Mouse (Mus musculus) embryonic fibroblast, embryonic 13.5 days (primary cell): ENCODE results near the gene Plpp7. TPM values are rescaled to one million over a fixed set of nuclear protein-coding genes. Genes with fewer than 3 reads are reported as not detected.
A peak's percentile ranks its signal among the peaks of the same experiment; 100 is the strongest.

Experiments used
- H3K27ac ChIP-seq: 2 replicates; pipeline ENCODE4 v1.5.1; 2012; ENCODE audit warnings: low read length, control low read depth, inconsistent platforms; ENCODE audit not compliant: insufficient read depth
- H3K4me1 ChIP-seq: 2 replicates; pipeline ENCODE4 v1.6.1; 2011; ENCODE audit warnings: low read length; ENCODE audit not compliant: control insufficient read depth, insufficient read depth
- H3K4me3 ChIP-seq: 2 replicates; pipeline ENCODE4 v1.5.1; 2011; ENCODE audit warnings: mild to moderate bottlenecking, control low read depth, low read length; ENCODE audit not compliant: insufficient read depth
- CTCF ChIP-seq: IDR thresholded peaks from 2 replicates; pipeline ENCODE4 v1.5.1; 2011; ENCODE audit warnings: mild to moderate bottlenecking, control low read depth, low read length, moderate library complexity, borderline replicate concordance; ENCODE audit not compliant: insufficient read depth
- POLR2A ChIP-seq: IDR thresholded peaks from 2 replicates; pipeline ENCODE4 v1.6.1; 2011; ENCODE audit warnings: low read depth, mild to moderate bottlenecking, control low read depth, low read length, moderate library complexity
- polyA plus RNA-seq: library from polyadenylated mRNA; stranded (reverse); fragments of >200 nt; gene quantifications from 2 replicates; pipeline ENCODE4 v1.2.4, GENCODE M21; 2011; ENCODE audit warnings: low read depth; ENCODE audit not compliant: missing spikeins, insufficient read length

The Plpp7 gene
- polyA plus RNA-seq, 1 experiment: 1.1 TPM

GRCm38 (mm10) chr2:32150562-32150923 is 55.2 kb downstream of the Plpp7 start:
- TF ChIP-seq POLR2A: no peak; the same call in 1 of the 2 replicates
- TF ChIP-seq CTCF: no peak
- H3K4me1 ChIP-seq: peaks cover 6% of the 10 kb centered on the region
- H3K4me3 ChIP-seq: peak overlapping the region; percentile 23
- H3K27ac ChIP-seq: no peak overlapping the region

- TF ChIP-seq POLR2A (peak; percentile 71), CTCF (no peak)
- Histone ChIP-seq H3K27ac (peak within 1 kb of the TSS; percentile 77), H3K4me1 (peaks cover 6% of the 10 kb centered on the region), H3K4me3 (peak within 1 kb of the TSS; percentile 90)
Measured at GRCm38 (mm10) chr2:32150924-32151659, 55.8 kb downstream of the Plpp7 start, which contains the start of gene Prrc2b. Prrc2b (plus strand) TSS chr2:32151082.

GRCm38 (mm10) chr2:32151660-32152366 is 56.5 kb downstream of the Plpp7 start:
- TF ChIP-seq POLR2A: no peak
- TF ChIP-seq CTCF: no peak
- peak overlapping the region; percentile 90 for H3K4me3 ChIP-seq
- peaks cover 7% of the 10 kb centered on the region for H3K4me1 ChIP-seq

GRCm38 (mm10) chr2:32152367-32153034 is 57.2 kb downstream of the Plpp7 start:
- TF ChIP-seq CTCF: no peak
- no peak for TF ChIP-seq POLR2A
- Histone ChIP-seq H3K27ac (peak overlapping the region; percentile 77), H3K4me1 (peaks cover 13% of the 10 kb centered on the region), H3K4me3 (peak overlapping the region; percentile 90)

More at GRCm38 (mm10) chr2:32151660-32152366, 56.5 kb downstream of the Plpp7 start:
- peak overlapping the region; percentile 77 for H3K27ac ChIP-seq

DNA sequence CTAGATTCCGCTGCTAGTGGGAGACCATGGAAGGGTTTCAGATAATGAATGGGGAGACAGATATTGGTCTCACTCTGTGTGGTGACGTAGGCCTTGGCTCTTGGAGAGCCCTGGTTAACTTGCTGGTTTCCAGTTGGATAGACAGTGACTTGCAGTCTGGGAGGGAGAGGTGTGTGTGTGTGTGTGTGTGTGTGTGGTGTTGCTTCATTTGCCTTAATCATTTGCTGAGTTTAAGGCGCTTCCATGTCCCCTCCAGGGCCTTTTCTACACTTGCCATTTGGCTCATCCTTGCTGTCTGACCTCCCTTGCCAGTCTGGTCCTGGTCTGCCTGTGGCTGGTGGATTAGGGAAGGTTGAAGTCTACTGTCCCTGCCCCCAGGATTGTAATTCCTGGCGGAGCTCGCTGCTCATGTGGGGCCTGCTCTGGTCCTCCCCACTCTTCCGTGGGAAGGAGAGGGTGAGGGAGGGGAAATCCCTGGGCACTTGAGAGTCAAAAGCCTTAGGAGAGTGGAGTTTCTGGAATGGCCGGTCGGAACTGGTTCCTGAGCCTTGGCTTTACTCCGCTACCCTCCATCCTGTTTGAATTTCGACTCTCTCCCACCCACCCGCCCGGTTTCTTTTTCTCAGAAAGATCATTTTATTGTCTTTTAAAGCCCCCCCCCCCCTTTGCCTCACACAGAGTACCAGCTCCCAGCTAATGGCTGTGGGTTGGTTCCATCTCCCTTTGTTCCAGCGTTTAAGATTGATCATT is 57.9 kb downstream of the Plpp7 start:
- H3K27ac ChIP-seq: peak overlapping the region; percentile 77
- TF ChIP-seq CTCF: no peak
- peak; percentile 24; the same call in 1 of the 2 replicates for TF ChIP-seq POLR2A
- peaks cover 13% of the 10 kb centered on the region for H3K4me1 ChIP-seq
- H3K4me3 ChIP-seq: peak overlapping the region; percentile 90

- peaks cover 13% of the 10 kb centered on the region for H3K4me1 ChIP-seq
- no peak for TF ChIP-seq CTCF
- no peak for TF ChIP-seq POLR2A
- peak overlapping the region; percentile 90 for H3K4me3 ChIP-seq
- no peak overlapping the region for H3K27ac ChIP-seq
Measured at GRCm38 (mm10) chr2:32153791-32154119, 58.4 kb downstream of the Plpp7 start.

GRCm38 (mm10) chr2:32154334-32154997 is 59.1 kb downstream of the Plpp7 start:
- peaks cover 15% of the 10 kb centered on the region for H3K4me1 ChIP-seq
- no peak for TF ChIP-seq POLR2A
- peak overlapping the region; percentile 90 for H3K4me3 ChIP-seq
- H3K27ac ChIP-seq: no peak overlapping the region

DNA sequence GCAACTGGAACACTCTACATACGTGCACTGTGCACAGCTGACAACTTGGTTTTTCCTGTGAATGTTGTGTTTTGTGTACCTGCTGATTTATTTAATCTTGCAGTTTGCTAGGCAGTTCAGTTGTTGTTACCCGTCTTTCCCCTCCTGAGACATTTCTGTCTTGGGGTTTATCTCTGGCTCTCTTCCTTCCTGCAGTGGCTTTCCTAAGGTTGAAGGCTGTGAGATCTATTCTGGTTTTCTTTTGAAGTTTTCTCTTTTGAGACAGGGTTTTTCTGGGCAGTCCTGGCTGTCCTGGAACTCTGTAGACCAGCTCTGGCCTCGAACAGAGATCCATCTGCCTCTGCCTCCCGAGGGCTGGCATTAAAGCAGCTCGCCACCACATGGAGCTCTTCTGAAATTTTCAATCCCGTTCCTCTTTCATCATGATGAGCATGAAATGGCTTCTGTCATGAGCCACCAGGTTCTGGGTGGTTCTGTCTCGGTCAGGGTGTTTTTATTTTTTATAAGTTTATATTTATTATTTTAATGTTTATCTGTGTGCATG is 59.7 kb downstream of the Plpp7 start:
- Histone ChIP-seq H3K27ac (no peak overlapping the region), H3K4me1 (peaks cover 15% of the 10 kb centered on the region), H3K4me3 (no peak overlapping the region)
- no peak for TF ChIP-seq POLR2A
- TF ChIP-seq CTCF: no peak

- H3K4me3 ChIP-seq: no peak overlapping the region
Measured at GRCm38 (mm10) chr2:32155614-32156013, 60.3 kb downstream of the Plpp7 start.

More at GRCm38 (mm10) chr2:32155614-32156013, 60.3 kb downstream of the Plpp7 start:
- TF ChIP-seq CTCF (no peak), POLR2A (no peak)
- Histone ChIP-seq H3K4me1 (peaks cover 20% of the 10 kb centered on the region), H3K27ac (no peak overlapping the region)
